Mouse (Mus musculus) bone marrow, adult 2 months (tissue): ENCODE measurements around the gene Bend7.

ENCODE experiments used
- CTCF ChIP-seq: fragments of 200-500 bp; IDR thresholded peaks from 2 replicates; pipeline ENCODE4 v1.5.1; 2011; ENCODE audit warnings: low read length, control low read depth; ENCODE audit not compliant: control insufficient read depth, insufficient read depth
- POLR2A ChIP-seq: fragments of 200-500 bp; IDR thresholded peaks from 2 replicates; pipeline ENCODE4 v1.6.1; 2011; ENCODE audit warnings: low read depth, mild to moderate bottlenecking, control low read depth, low read length, borderline replicate concordance; ENCODE audit not compliant: control insufficient read depth

- TF ChIP-seq CTCF (no peak), POLR2A (no peak)
These were observed 16.3 kb downstream of the Bend7 start for GRCm38 (mm10) chr2:4733971-4734370.
